Mouse (Mus musculus) hindbrain, embryonic 12.5 days (tissue): ENCODE data around the gene Nceh1. TPM values are rescaled to one million over a fixed set of nuclear protein-coding genes. Genes with fewer than 3 reads are reported as not detected.

Experiments
- ATAC-seq: fragments of 200-750 bp; cut with Nextera tagmentation; 2 replicates; pipeline ENCODE4 v1.8.0; 2017; ENCODE audit warnings: moderate TSS enrichment; ENCODE audit not compliant: low FRiP score
- H3K27ac ChIP-seq: fragments of 300-500 bp; sonication (generic); 2 replicates; pipeline ENCODE4 v1.5.1; 2016; ENCODE audit warnings: mild to moderate bottlenecking
- H3K27me3 ChIP-seq: fragments of 300-500 bp; sonication (generic); 2 replicates; pipeline ENCODE4 v1.6.1; 2016; ENCODE audit warnings: mild to moderate bottlenecking
- H3K36me3 ChIP-seq: fragments of 300-500 bp; sonication (generic); 2 replicates; pipeline ENCODE4 v1.6.1; 2016; ENCODE audit warnings: mild to moderate bottlenecking
- H3K4me1 ChIP-seq: fragments of 300-500 bp; sonication (generic); 2 replicates; pipeline ENCODE4 v1.6.1; 2016
- H3K4me2 ChIP-seq: fragments of 300-500 bp; sonication (generic); replicated peaks from 2 replicates; pipeline ENCODE4 v1.6.1; 2016; ENCODE audit warnings: mild to moderate bottlenecking
- H3K4me3 ChIP-seq: fragments of 300-500 bp; sonication (generic); 2 replicates; pipeline ENCODE4 v1.5.1; 2016; ENCODE audit warnings: mild to moderate bottlenecking
- H3K9ac ChIP-seq: fragments of 300-500 bp; sonication (generic); 2 replicates; pipeline ENCODE4 v1.6.1; 2016; ENCODE audit warnings: mild to moderate bottlenecking, moderate library complexity
- H3K9me3 ChIP-seq: fragments of 300-500 bp; sonication (generic); replicated peaks from 2 replicates; pipeline ENCODE4 v1.6.1; 2016; ENCODE audit warnings: mild to moderate bottlenecking
- WGBS: fragments of 180-500 bp; shearing (Covaris S2); methylation state at CpG from one replicate; pipeline ENCODE4 v1.1.7; 2016; 5-methylcytosine and 5-hydroxymethylcytosine counted together
- polyA plus RNA-seq: library from polyadenylated mRNA; unstranded; fragments of >200 nt; fragmentation: Nextera tagmentation; extraction: Ambion mirVana; gene quantifications from 2 replicates; pipeline ENCODE4 v1.2.1, GENCODE M21; 2016

Nceh1 gene
- polyA plus RNA-seq, 1 experiment from 2014 or later: 5.6 TPM

DNA sequence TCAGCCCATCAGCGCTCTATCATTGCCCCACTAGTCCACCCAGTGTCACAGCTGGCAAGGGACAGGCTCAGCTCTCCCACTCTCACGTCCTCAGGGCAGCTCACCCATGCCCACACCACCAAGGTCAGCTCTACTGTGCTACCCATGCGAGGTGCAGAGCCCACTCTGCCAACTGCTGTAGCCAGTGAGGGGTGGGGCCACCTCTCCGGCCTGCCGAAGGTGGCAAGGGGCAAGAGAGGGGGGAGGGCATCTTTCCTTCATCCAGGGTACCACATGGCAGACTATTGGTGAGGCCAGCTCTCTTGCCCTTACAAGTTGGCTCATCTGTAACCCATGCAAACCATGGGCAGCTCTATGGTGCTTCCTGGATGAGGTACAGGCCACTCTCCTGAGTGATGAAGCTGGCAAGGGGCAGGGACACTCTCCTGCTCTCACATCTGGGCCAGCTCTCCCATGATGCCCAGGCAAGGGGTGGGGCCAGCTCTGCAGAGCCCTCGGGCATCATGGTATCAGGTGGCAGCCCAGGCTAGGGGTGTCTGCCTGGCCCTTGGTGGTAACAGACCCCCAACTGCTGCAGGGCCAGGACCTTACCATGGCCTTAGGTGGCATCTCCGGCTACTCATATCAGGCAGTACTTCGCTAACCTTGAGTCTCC lies 12.9 kb downstream of the Nceh1 start:
- H3K4me2 ChIP-seq: no peak overlapping the region
- H3K4me1 ChIP-seq: no peaks in the 10 kb centered on the region
- no peak overlapping the region for H3K27ac ChIP-seq
- H3K36me3 ChIP-seq: no peaks in the 10 kb centered on the region
- H3K27me3 ChIP-seq: no peaks in the 10 kb centered on the region
- no peak overlapping the region for H3K9ac ChIP-seq
- no peak for ATAC-seq
- WGBS: 93% methylated on average over 8 of the region's 8 CpGs
- no peak overlapping the region for H3K4me3 ChIP-seq
- no peaks in the 10 kb centered on the region for H3K9me3 ChIP-seq

DNA sequence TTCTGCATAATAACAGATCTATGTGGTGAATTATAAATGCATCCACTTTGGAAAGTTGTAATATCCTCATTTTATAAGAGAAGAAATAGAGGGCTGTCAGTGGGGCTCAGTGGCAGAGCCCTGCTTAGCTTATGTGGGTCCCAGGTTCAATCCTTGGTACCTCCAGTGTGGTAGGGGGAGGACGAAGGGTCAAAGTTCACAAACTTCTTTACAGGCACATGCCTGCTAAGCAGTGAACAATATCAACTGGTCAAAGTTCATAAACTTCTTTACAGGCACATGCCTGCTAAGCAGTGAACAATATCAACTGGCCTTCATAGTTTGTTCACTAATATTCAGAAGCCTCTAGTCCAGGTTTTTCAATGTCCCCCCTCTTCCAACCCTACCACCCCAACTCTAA lies 13.8 kb downstream of the Nceh1 start:
- no peak for ATAC-seq
- H3K27ac ChIP-seq: no peak overlapping the region
- H3K36me3 ChIP-seq: no peaks in the 10 kb centered on the region
- H3K9ac ChIP-seq: no peak overlapping the region
- no peaks in the 10 kb centered on the region for H3K4me1 ChIP-seq
- no peaks in the 10 kb centered on the region for H3K27me3 ChIP-seq
- 94% methylated on average over 1 of the region's 1 CpGs for WGBS
- no peak overlapping the region for H3K4me3 ChIP-seq
- no peak overlapping the region for H3K4me2 ChIP-seq
- no peaks in the 10 kb centered on the region for H3K9me3 ChIP-seq

DNA sequence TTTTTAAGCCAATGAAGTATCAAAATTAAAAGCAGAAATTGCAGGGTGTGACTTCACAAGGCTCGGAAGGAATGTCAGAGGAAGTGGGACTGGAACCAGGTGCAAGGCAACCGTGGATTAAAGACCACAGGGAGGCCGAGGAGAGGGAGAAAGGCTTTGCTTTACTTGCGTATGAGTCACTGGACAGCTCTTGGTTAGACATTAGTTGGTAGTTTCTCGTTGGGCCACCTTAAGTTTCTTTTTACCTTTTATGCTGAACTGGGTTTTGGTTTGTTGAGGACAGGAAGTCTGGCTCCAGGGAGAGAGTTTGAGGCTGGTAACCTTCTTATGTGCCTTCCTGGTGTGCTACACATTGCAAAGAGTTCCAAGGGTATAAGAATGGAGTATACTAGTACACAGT lies 15.1 kb downstream of the Nceh1 start:
- Histone ChIP-seq H3K4me3 (no peak overlapping the region), H3K27ac (no peak overlapping the region), H3K36me3 (no peaks in the 10 kb centered on the region), H3K27me3 (no peaks in the 10 kb centered on the region), H3K9me3 (no peaks in the 10 kb centered on the region), H3K9ac (no peak overlapping the region), H3K4me2 (no peak overlapping the region), H3K4me1 (no peaks in the 10 kb centered on the region)
- 82% methylated on average over 5 of the region's 5 CpGs for WGBS
- no peak for ATAC-seq

DNA sequence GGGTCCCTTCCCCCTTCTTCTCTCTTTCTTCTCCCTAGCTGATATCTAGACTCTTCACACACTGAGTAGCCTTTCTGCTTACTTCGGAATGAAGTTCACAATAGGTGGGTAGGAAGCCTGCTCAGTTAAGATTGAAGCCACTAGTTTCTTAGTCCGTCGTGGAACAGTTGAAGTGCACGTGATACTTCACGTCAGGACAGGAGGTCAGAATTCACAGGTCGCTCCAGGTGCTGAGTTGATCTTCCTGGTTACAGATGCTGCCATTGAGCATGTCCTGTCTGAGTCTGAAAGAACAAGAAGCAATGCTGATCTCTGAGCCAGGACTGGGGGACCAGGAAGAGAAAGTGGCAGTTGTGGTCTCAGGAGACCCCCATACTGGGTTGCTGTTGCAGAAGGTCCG lies 16.4 kb downstream of the Nceh1 start:
- no peak overlapping the region for H3K4me3 ChIP-seq
- no peaks in the 10 kb centered on the region for H3K4me1 ChIP-seq
- H3K9ac ChIP-seq: no peak overlapping the region
- 82% methylated on average over 7 of the region's 7 CpGs for WGBS
- H3K36me3 ChIP-seq: no peaks in the 10 kb centered on the region
- no peak for ATAC-seq
- no peak overlapping the region for H3K27ac ChIP-seq
- H3K27me3 ChIP-seq: no peaks in the 10 kb centered on the region
- no peak overlapping the region for H3K4me2 ChIP-seq
- H3K9me3 ChIP-seq: no peaks in the 10 kb centered on the region

DNA sequence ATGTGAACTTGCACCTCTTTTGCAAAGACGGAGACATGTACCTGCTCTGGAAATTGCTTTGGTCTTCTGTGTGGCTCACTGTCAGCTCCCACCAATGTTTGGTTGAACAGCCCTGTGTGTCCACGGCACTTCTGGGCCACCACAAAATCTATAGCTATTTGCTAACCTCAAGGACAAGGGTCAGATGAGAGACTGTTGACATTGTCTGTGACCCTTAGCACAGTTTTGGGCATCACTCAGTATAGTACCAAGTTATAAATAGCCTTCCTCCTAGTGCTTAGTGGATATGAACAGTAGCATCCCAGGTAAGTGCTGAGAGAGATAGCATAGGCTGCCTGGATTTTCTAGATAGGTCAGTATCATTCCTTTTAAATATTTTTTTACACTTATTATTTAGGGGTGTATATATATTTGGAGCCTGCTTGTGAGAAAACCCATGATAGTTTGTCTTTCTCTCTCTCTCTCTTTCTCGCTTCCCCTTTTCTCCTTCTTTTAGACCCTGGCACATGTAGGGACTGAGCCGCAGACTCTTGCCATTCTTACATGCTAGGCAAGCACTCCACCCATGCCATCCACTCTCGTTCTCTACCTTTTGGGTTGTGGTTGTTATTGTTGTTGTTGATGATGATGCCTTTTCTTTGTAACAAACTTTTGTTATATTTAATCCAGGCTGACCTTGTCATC lies 19.1 kb downstream of the Nceh1 start:
- Histone ChIP-seq H3K27me3 (no peaks in the 10 kb centered on the region), H3K9ac (no peak overlapping the region), H3K4me1 (peaks cover 8% of the 10 kb centered on the region), H3K4me3 (no peak overlapping the region), H3K27ac (no peak overlapping the region), H3K36me3 (no peaks in the 10 kb centered on the region), H3K9me3 (no peaks in the 10 kb centered on the region), H3K4me2 (no peak overlapping the region)
- 89% methylated on average over 5 of the region's 5 CpGs for WGBS
- no peak for ATAC-seq

DNA sequence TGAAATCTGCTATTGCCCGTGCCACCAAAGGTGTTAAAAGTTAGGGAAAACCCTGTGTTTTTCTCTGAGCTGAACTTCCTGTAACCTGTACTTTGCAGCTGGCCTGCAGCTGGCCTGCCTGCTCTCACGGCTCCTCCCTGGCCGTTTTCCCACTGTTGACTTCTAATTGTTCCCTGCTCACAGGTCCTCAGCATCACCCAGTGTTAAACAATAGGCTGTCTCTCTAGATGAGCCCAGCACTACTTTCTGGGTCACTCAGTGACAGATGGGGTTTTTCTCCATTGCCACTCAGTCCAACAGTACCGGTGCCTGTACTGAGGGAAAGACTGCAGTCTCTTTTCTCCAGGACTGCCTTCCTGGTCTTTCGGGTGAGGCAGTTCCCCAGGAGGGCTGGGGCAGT lies 22.3 kb downstream of the Nceh1 start:
- no peak for ATAC-seq
- H3K27ac ChIP-seq: no peak overlapping the region
- WGBS: 26% methylated on average over 5 of the region's 5 CpGs
- H3K4me2 ChIP-seq: no peak overlapping the region
- no peaks in the 10 kb centered on the region for H3K36me3 ChIP-seq
- no peaks in the 10 kb centered on the region for H3K9me3 ChIP-seq
- no peaks in the 10 kb centered on the region for H3K27me3 ChIP-seq
- H3K9ac ChIP-seq: no peak overlapping the region
- no peak overlapping the region for H3K4me3 ChIP-seq
- peaks cover 8% of the 10 kb centered on the region for H3K4me1 ChIP-seq

DNA sequence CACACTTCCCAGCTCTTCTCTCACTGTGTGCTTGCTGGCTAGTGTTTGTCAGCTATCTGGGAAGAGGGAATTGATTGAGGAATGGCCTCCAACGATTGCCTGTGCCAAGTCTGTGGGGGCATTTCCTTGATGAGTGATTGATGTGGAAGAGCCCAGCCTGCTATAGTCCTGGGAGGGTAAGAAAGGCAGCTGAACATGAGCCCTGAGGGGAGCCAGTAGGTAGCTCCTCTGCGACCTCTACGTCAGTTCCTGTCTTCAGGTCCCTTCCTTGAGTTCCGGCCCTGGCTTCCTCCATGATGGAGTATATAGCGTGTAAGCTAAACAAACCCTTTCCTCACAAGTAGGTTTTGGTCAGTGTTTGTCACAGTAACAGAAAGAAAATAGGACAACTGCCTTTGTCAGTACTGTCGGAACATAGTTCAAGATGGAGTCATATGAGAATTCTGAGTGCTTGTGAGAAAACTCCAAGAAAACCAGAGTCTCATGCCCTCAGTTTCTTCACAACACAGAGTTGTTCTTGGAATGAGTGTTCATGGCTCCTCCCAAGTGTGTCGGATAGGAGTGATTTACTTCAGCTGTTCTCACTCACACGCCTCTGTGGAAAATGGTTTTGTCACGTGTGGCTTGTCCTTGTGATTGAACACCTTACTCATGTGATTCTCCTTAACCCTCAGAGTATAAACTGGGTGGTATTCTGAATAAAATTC lies 22.9 kb downstream of the Nceh1 start:
- ATAC-seq: no peak
- Histone ChIP-seq H3K9me3 (no peaks in the 10 kb centered on the region), H3K4me3 (no peak overlapping the region), H3K9ac (no peak overlapping the region), H3K4me1 (peaks cover 8% of the 10 kb centered on the region), H3K36me3 (no peaks in the 10 kb centered on the region), H3K27me3 (no peaks in the 10 kb centered on the region), H3K4me2 (no peak overlapping the region), H3K27ac (no peak overlapping the region)
- 79% methylated on average over 9 of the region's 9 CpGs for WGBS

DNA sequence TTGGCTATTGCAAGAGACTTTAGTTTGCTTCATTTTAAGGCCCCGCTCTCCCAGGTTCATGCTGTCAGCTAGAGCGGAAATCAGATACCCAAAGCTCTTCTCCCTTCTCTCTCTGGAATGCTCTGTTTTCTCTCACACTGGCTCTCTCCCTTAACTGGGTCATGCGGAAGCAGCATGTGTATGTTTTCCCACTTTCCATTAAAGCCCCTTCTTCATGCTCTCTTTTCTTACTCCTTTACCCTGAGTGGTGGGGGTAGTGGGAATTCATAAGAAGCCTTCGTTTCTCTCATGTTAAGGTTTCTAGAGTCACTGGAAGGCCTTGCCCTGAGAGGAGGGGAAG lies 23.4 kb downstream of the Nceh1 start:
- H3K27ac ChIP-seq: no peak overlapping the region
- no peak for ATAC-seq
- no peak overlapping the region for H3K4me2 ChIP-seq
- H3K9me3 ChIP-seq: no peaks in the 10 kb centered on the region
- H3K4me3 ChIP-seq: no peak overlapping the region
- peaks cover 8% of the 10 kb centered on the region for H3K4me1 ChIP-seq
- WGBS: 72% methylated on average over 4 of the region's 4 CpGs
- H3K27me3 ChIP-seq: no peaks in the 10 kb centered on the region
- no peaks in the 10 kb centered on the region for H3K36me3 ChIP-seq
- no peak overlapping the region for H3K9ac ChIP-seq

DNA sequence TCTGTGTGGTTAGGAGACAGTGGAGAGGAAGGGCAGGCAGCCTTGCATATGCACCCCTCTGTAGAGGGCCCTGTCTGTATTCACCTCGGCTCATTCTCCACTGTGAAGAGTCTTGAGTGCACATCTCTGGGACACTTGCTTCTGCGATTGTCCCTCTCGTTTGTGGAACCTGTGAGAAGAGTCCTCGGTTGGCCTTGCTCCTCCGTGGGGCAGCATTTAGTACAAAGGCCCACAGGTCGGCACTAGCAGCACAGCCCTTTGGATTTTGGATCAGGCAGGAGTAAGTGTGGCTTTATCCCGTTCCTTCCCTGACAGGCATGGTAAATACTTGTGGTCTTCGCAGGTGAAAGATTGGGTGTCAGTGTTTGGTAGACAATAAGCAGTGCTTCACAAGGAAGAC lies 23.8 kb downstream of the Nceh1 start:
- 91% methylated on average over 8 of the region's 8 CpGs for WGBS

DNA sequence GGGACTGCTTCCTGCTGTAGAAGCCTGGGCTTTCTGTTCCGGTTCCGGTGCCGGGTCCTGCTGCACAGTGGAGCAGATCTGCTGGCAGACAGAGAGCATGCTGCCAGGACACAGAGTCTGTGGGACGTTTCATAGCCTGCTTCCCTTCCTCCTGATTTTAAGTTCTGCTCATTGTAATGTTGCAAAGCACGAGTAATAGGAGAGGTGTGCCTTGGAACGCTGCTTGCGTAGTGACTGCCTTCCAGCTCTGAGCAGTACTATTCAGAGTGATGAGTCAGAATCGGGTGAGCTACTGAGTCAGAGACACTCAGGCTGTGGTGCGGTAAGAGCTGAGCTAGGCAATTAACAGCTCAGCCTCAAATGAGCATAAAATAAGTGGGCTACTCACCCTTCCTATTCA lies 26.9 kb downstream of the Nceh1 start:
- Histone ChIP-seq H3K9ac (no peak overlapping the region), H3K9me3 (no peaks in the 10 kb centered on the region), H3K4me3 (no peak overlapping the region), H3K27me3 (no peaks in the 10 kb centered on the region), H3K4me2 (no peak overlapping the region), H3K4me1 (peaks cover 8% of the 10 kb centered on the region), H3K36me3 (no peaks in the 10 kb centered on the region), H3K27ac (no peak overlapping the region)
- ATAC-seq: no peak
- 93% methylated on average over 9 of the region's 9 CpGs for WGBS

More for the DNA sequence above, 23.8 kb downstream of the Nceh1 start:
- Histone ChIP-seq H3K4me1 (peaks cover 8% of the 10 kb centered on the region), H3K9me3 (no peaks in the 10 kb centered on the region), H3K9ac (no peak overlapping the region), H3K27me3 (no peaks in the 10 kb centered on the region), H3K36me3 (no peaks in the 10 kb centered on the region), H3K27ac (no peak overlapping the region), H3K4me2 (no peak overlapping the region), H3K4me3 (no peak overlapping the region)
- no peak for ATAC-seq

DNA sequence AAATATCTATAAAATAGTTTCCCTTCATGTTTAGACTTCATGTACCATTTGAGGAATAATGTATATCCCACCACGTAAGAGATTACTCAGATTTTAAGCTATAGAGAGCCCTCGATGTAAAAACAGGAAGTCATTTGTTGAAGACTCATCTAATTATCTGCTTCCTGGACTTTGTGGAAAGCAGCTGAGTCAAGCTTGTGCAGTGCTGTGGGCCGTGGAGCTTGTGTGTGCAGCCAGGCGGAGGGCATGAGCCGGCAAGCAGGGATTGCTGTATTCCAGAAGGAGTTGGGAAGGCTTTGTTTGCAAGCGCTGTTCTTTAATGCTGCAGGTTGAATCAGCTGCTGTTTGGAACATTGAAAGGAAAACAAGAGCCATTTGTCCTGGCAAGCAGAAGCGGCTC lies 27.5 kb downstream of the Nceh1 start:
- H3K4me1 ChIP-seq: peaks cover 2% of the 10 kb centered on the region; the same call in 1 of the 2 replicates
- H3K9ac ChIP-seq: no peak overlapping the region
- 64% methylated on average over 7 of the region's 7 CpGs for WGBS
- no peak overlapping the region for H3K4me3 ChIP-seq
- no peaks in the 10 kb centered on the region for H3K36me3 ChIP-seq
- H3K4me2 ChIP-seq: no peak overlapping the region
- no peaks in the 10 kb centered on the region for H3K27me3 ChIP-seq
- ATAC-seq: no peak
- no peak overlapping the region for H3K27ac ChIP-seq
- no peaks in the 10 kb centered on the region for H3K9me3 ChIP-seq

DNA sequence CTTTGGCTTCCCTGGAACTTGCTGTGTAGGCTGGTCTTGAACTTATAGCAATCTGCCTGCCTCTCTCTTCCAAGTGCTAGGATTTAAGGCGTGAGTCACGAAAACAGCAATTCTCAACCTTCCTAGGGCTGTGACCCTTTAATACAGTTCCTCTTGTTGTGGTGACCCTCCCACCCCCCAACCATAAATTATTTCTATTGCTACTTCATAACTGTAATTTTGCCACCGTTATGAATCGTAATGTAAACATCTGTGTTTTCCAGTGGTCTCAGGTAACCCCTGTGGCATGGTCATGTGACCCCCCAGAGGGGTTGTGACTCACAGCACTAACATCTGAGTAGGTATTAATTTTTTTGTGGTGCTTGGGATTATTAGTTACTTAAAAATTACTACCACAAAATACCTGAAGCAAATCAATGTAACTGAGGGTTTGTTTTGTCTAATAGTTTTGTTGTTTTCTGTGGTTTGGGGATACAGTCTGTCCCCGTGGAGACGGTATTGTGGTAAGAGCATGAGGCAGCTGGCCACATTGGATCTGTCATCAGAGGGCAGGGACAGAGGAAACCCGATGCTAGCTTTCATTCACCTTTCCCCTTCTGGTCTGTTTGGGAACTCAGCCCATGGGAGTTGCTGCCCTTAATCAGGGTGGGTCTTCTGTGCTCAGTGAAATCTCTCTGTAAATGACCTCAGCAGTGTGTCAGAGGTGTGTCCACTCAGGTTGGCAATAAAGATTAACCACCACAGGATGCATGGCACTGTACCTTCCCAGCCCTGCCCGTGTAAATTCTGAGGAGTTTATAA lies 31.5 kb downstream of the Nceh1 start:
- H3K4me3 ChIP-seq: no peak overlapping the region
- H3K27ac ChIP-seq: no peak overlapping the region
- H3K36me3 ChIP-seq: no peaks in the 10 kb centered on the region
- H3K9me3 ChIP-seq: no peaks in the 10 kb centered on the region
- H3K4me1 ChIP-seq: no peaks in the 10 kb centered on the region
- no peak for ATAC-seq
- no peaks in the 10 kb centered on the region for H3K27me3 ChIP-seq
- 83% methylated on average over 8 of the region's 8 CpGs for WGBS
- H3K9ac ChIP-seq: no peak overlapping the region
- H3K4me2 ChIP-seq: no peak overlapping the region
